ENCODE assay signal across 8 mouse cellular contexts in genomic region chr12:65072911-65073610, GRCm38 (mm10). TPM values are rescaled to one million over a fixed set of nuclear protein-coding genes. Genes with fewer than 3 reads are reported as not detected.
A peak's percentile ranks its signal among the peaks of the same experiment; 100 is the strongest.
DNase-seq lines count a peak whose midpoint lies in the region; ATAC-seq and TF ChIP-seq lines count a peak whose summit lies in the region.

No protein-coding gene starts in this region.

- H3K4me1 ChIP-seq in lung, embryonic 14.5 days (ENCODE audit: insufficient read depth), result peaks cover 14% of the 10 kb centered on the region; the same call in 1 of the 2 replicates
- peaks cover 4% of the 10 kb centered on the region for H3K4me1 ChIP-seq in brown adipose tissue, adult 24 weeks (ENCODE audit: control insufficient read depth, insufficient read depth, insufficient read length, low read length)
- peaks cover 13% of the 10 kb centered on the region; the same call in 1 of the 2 replicates for H3K4me1 ChIP-seq in intestine, embryonic 14.5 days (replicated peaks; ENCODE audit: control insufficient read depth, insufficient read depth, low read length)
- peaks cover 40% of the 10 kb centered on the region for H3K4me1 ChIP-seq in neural tube, embryonic 13.5 days (replicated peaks)

- no peaks in the 10 kb centered on the region for H3K27me3 ChIP-seq in lung, embryonic 14.5 days (ENCODE audit: insufficient read depth, low read length)
- no peaks in the 10 kb centered on the region for H3K27me3 ChIP-seq in intestine, embryonic 14.5 days (replicated peaks; ENCODE audit: control insufficient read depth, insufficient read depth, low read length)
- H3K27me3 ChIP-seq in neural tube, embryonic 13.5 days, result no peaks in the 10 kb centered on the region

- H3K36me3 ChIP-seq in lung, embryonic 14.5 days (ENCODE audit: insufficient read depth), result peaks cover 25% of the 10 kb centered on the region
- H3K36me3 ChIP-seq in intestine, embryonic 14.5 days (ENCODE audit: control insufficient read depth, insufficient read depth, low read length), result peaks cover 15% of the 10 kb centered on the region
- peaks cover 14% of the 10 kb centered on the region for H3K36me3 ChIP-seq in neural tube, embryonic 13.5 days

- DNase-seq in lung, embryonic 14.5 days, result no peak
- no peak for DNase-seq in lung, postnatal 4 days
- DNase-seq in intestine, embryonic 14.5 days (ENCODE audit: low spot score), result no peak
- DNase-seq in urinary bladder, adult 18-20 months (ENCODE audit: low spot score in 2 of 2), result no peak
- DNase-seq in left cerebral cortex, adult 9 months (ENCODE audit: low spot score in 2 of 2), result no peak
- no peak for DNase-seq in spleen, postnatal 10 days (ENCODE audit: low spot score in 2 of 2)

- H3K27ac ChIP-seq in lung, embryonic 14.5 days (ENCODE audit: low read depth), result peak overlapping the region; percentile 95
- H3K27ac ChIP-seq in brown adipose tissue, adult 24 weeks (replicated peaks; ENCODE audit: low read depth, low read length), result peak overlapping the region; percentile 88
- peak overlapping the region; percentile 91 for H3K27ac ChIP-seq in intestine, embryonic 14.5 days (ENCODE audit: low read depth)
- H3K27ac ChIP-seq in neural tube, embryonic 13.5 days (replicated peaks), result peak overlapping the region; percentile 94

- TF ChIP-seq CTCF in lung, embryonic 14.5 days (IDR thresholded peaks at IDR 0.05; ENCODE audit: low read depth), result no peak

- H3K9ac ChIP-seq in lung, embryonic 14.5 days, result peak overlapping the region; percentile 88
- peak overlapping the region; percentile 86 for H3K9ac ChIP-seq in intestine, embryonic 14.5 days (ENCODE audit: low read length)
- H3K9ac ChIP-seq in neural tube, embryonic 13.5 days, result peak overlapping the region; percentile 95

- H3K4me3 ChIP-seq in lung, embryonic 14.5 days (ENCODE audit: low read depth, low read length), result peak overlapping the region; percentile 83
- H3K4me3 ChIP-seq in brown adipose tissue, adult 24 weeks (ENCODE audit: insufficient read depth, low read depth, low read length), result peak overlapping the region; percentile 85
- peak overlapping the region; percentile 87 for H3K4me3 ChIP-seq in intestine, embryonic 14.5 days (ENCODE audit: low read depth, low read length)
- peak overlapping the region; percentile 87 for H3K4me3 ChIP-seq in neural tube, embryonic 13.5 days

- no peaks in the 10 kb centered on the region for H3K9me3 ChIP-seq in lung, embryonic 14.5 days (ENCODE audit: low read depth, low read length)
- H3K9me3 ChIP-seq in intestine, embryonic 14.5 days (ENCODE audit: control insufficient read depth, low read length), result no peaks in the 10 kb centered on the region
- H3K9me3 ChIP-seq in neural tube, embryonic 13.5 days, result no peaks in the 10 kb centered on the region

- ATAC-seq in lung, embryonic 14.5 days (ENCODE audit: insufficient read depth), result peak; percentile 74
- ATAC-seq in intestine, embryonic 14.5 days (replicated peaks; ENCODE audit: low FRiP score, low TSS enrichment, low read depth), result peak; percentile 74
- ATAC-seq in neural tube, embryonic 13.5 days (ENCODE audit: low read depth), result peak; percentile 83

- WGBS in lung, embryonic 14.5 days, result 2% methylated on average over 21 of the region's 21 CpGs
- 3% methylated on average over 21 of the region's 21 CpGs for WGBS in intestine, embryonic 14.5 days
- WGBS in neural tube, embryonic 13.5 days, result 5% methylated on average over 21 of the region's 21 CpGs

- peak overlapping the region; percentile 82 for H3K4me2 ChIP-seq in lung, embryonic 14.5 days
- peak overlapping the region; percentile 64 for H3K4me2 ChIP-seq in intestine, embryonic 14.5 days (ENCODE audit: low read length)
- H3K4me2 ChIP-seq in neural tube, embryonic 13.5 days, result peak overlapping the region; percentile 72

RNA-seq across cellular contexts. Expression of gene Fkbp3, which starts 0.7 kb away (rescaled TPM):
- 408 and 417 TPM in 2 replicates for polyA plus RNA-seq in lung, embryonic 14.5 days (2014; fragmentation: Nextera tagmentation; extraction: Ambion mirVana)
- polyA plus RNA-seq in brown adipose tissue, adult 24 weeks (2012; ENCODE audit: insufficient read depth, insufficient read length, missing spikeins), result 136 and 207 TPM in 2 replicates
- 390 and 402 TPM in 2 replicates for polyA plus RNA-seq in intestine, embryonic 14.5 days (2014; fragmentation: Nextera tagmentation; extraction: Ambion mirVana)
- 460 and 490 TPM in 2 replicates for polyA plus RNA-seq in neural tube, embryonic 13.5 days (2015; fragmentation: Nextera tagmentation; extraction: Ambion mirVana)

RNA-seq across cellular contexts. Expression of gene Fancm, which starts 2.3 kb away (rescaled TPM):
- polyA plus RNA-seq in lung, embryonic 14.5 days (2014; fragmentation: Nextera tagmentation; extraction: Ambion mirVana), result 12.0 and 17.6 TPM in 2 replicates
- 7.4 and 8.1 TPM in 2 replicates for polyA plus RNA-seq in brown adipose tissue, adult 24 weeks (2012; ENCODE audit: insufficient read depth, insufficient read length, missing spikeins)
- polyA plus RNA-seq in intestine, embryonic 14.5 days (2014; fragmentation: Nextera tagmentation; extraction: Ambion mirVana), result 7.5 and 10.2 TPM in 2 replicates
- 7.3 and 9.2 TPM in 2 replicates for polyA plus RNA-seq in neural tube, embryonic 13.5 days (2015; fragmentation: Nextera tagmentation; extraction: Ambion mirVana)

RNA-seq across cellular contexts. Expression of gene Prpf39, which starts 36.9 kb away (rescaled TPM):
- 60.3 and 61.1 TPM in 2 replicates for polyA plus RNA-seq in lung, embryonic 14.5 days (2014; fragmentation: Nextera tagmentation; extraction: Ambion mirVana)
- polyA plus RNA-seq in brown adipose tissue, adult 24 weeks (2012; ENCODE audit: insufficient read depth, insufficient read length, missing spikeins), result 13.0 and 14.0 TPM in 2 replicates
- polyA plus RNA-seq in intestine, embryonic 14.5 days (2014; fragmentation: Nextera tagmentation; extraction: Ambion mirVana), result 56.4 and 58.7 TPM in 2 replicates
- polyA plus RNA-seq in neural tube, embryonic 13.5 days (2015; fragmentation: Nextera tagmentation; extraction: Ambion mirVana), result 39.3 and 45.7 TPM in 2 replicates
